ENCODE assay signal across 9 mouse cellular contexts in the genomic region with DNA sequence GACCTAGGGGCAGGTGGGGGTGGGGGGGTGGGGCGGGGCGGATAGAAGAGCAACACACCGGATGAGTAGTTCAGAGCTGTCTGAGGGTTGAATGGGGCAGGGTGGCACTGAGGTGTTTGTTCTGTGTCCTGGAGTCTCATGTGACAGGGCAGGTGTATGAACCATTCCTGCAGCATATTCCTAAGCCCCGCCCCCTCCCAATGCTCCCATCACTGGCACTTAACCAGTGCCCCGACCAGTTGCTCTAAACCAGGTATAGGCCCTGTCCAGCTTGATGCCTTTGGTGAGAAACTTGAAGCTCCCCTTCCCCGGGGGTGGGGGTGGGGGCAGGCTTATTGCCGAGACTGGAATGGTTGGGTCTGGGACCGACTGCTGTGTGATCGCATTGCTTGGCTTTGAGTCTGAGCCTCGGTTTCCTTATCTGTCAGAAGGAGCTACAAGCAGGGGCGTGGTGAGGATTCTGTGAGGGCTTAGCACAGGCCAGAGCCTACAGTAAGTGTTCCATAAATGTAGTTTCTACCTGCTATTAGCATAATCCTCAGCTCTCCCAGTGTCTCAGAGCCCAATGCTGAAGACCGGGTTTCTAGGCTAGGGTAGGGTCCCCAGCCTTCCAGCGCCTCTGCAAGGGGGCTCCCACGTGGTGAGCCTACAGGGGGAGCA. TPM values are rescaled to one million over a fixed set of nuclear protein-coding genes. Genes with fewer than 3 reads are reported as not detected.
DNase-seq lines count a peak whose midpoint lies in the region; ATAC-seq lines count a peak whose summit lies in the region.
"Had no signal": no experiment of that assay in that cellular context is flagged by ENCODE, and none has a peak within 500 bp of the region (broad histone marks: within the 10 kb centered on the region; RNA-seq: fewer than 3 reads in every experiment).

No protein-coding gene starts in this region.

- no peaks in the 10 kb centered on the region for H3K9me3 ChIP-seq in embryonic facial prominence, embryonic 14.5 days (ENCODE audit: control insufficient read depth, low read length)
- no peaks in the 10 kb centered on the region for H3K9me3 ChIP-seq in limb, embryonic 10.5 days (replicated peaks)
- H3K9me3 ChIP-seq in neural tube, embryonic 11.5 days (ENCODE audit: control insufficient read depth, low read length) = no peaks in the 10 kb centered on the region

- H3K27ac ChIP-seq in embryonic facial prominence, embryonic 14.5 days (replicated peaks; ENCODE audit: low read depth, low read length) = no peak overlapping the region
- H3K27ac ChIP-seq in limb, embryonic 10.5 days = peak overlapping the region; percentile 66; the same call in 1 of the 2 replicates
- peak overlapping the region; percentile 85 for H3K27ac ChIP-seq in neural tube, embryonic 11.5 days (ENCODE audit: low read depth, low read length)

- ATAC-seq in embryonic facial prominence, embryonic 14.5 days (ENCODE audit: low read depth) = no peak
- ATAC-seq in neural tube, embryonic 11.5 days (ENCODE audit: insufficient read depth, low FRiP score, low TSS enrichment) = no peak
- ATAC-seq in megakaryocyte, adult 5-6 weeks (ENCODE audit: poor library complexity, severe bottlenecking) = no peak
- ATAC-seq: Patski had no signal

- H3K36me3 ChIP-seq in embryonic facial prominence, embryonic 14.5 days (ENCODE audit: control insufficient read depth, insufficient read depth, low read length) = no peaks in the 10 kb centered on the region
- no peaks in the 10 kb centered on the region for H3K36me3 ChIP-seq in limb, embryonic 10.5 days
- no peaks in the 10 kb centered on the region for H3K36me3 ChIP-seq in neural tube, embryonic 11.5 days (ENCODE audit: control insufficient read depth, insufficient read depth, low read length)

- H3K4me1 ChIP-seq in embryonic facial prominence, embryonic 14.5 days (ENCODE audit: control insufficient read depth, insufficient read depth, low read length) = peaks cover 31% of the 10 kb centered on the region
- H3K4me1 ChIP-seq in limb, embryonic 10.5 days = peaks cover 89% of the 10 kb centered on the region
- H3K4me1 ChIP-seq in neural tube, embryonic 11.5 days (ENCODE audit: control insufficient read depth, insufficient read depth, low read length) = peaks cover 66% of the 10 kb centered on the region

- H3K27me3 ChIP-seq in embryonic facial prominence, embryonic 14.5 days (replicated peaks; ENCODE audit: control insufficient read depth, insufficient read depth, low read length) = peaks cover 30% of the 10 kb centered on the region
- peaks cover 87% of the 10 kb centered on the region for H3K27me3 ChIP-seq in limb, embryonic 10.5 days (ENCODE audit: low read depth, poor library complexity, severe bottlenecking)
- 0 out of 2 replicates have a peak, but pooled peaks cover 2% of the 10 kb centered on the region for H3K27me3 ChIP-seq in neural tube, embryonic 11.5 days (ENCODE audit: control insufficient read depth, insufficient read depth, low read length)
- H3K27me3 ChIP-seq: Patski had no signal

- DNase-seq in kidney, adult 9 months = peak; percentile 20
- no peak for DNase-seq in kidney, adult 11 months
- DNase-seq in embryonic facial prominence, embryonic 14.5 days (ENCODE audit: low spot score) = no peak
- DNase-seq in limb, embryonic 10.5 days (ENCODE audit: low spot score) = no peak
- no peak for DNase-seq in neural tube, embryonic 11.5 days (ENCODE audit: low spot score)
- DNase-seq in urinary bladder, adult 2 months (ENCODE audit: low spot score) = no peak
- no peak for DNase-seq in adrenal gland, postnatal 14 days

- H3K4me3 ChIP-seq in embryonic facial prominence, embryonic 14.5 days (ENCODE audit: low read depth, low read length) = peak overlapping the region; percentile 40
- H3K4me3 ChIP-seq in limb, embryonic 10.5 days = peak overlapping the region; percentile 53
- H3K4me3 ChIP-seq in neural tube, embryonic 11.5 days (ENCODE audit: low read depth, low read length) = peak overlapping the region; percentile 35

- WGBS in embryonic facial prominence, embryonic 14.5 days = 2% methylated on average over 13 of the region's 14 CpGs
- WGBS in limb, embryonic 10.5 days = 5% methylated on average over 14 of the region's 14 CpGs
- WGBS in neural tube, embryonic 11.5 days = 3% methylated on average over 14 of the region's 14 CpGs

- H3K4me2 ChIP-seq in embryonic facial prominence, embryonic 14.5 days (ENCODE audit: low read depth, low read length) = peak overlapping the region; percentile 67
- peak overlapping the region; percentile 42 for H3K4me2 ChIP-seq in neural tube, embryonic 11.5 days (ENCODE audit: low read depth)

- H3K9ac ChIP-seq in embryonic facial prominence, embryonic 14.5 days (ENCODE audit: low read depth, low read length) = peak overlapping the region; percentile 43; the same call in 1 of the 2 replicates
- H3K9ac ChIP-seq in neural tube, embryonic 11.5 days (ENCODE audit: low read length) = peak overlapping the region; percentile 60

RNA-seq across cellular contexts. Expression of gene Fam222a, which starts 3.1 kb away (rescaled TPM):
- polyA plus RNA-seq in embryonic facial prominence, embryonic 14.5 days (2014; fragmentation: Nextera tagmentation; extraction: Ambion mirVana) = 1.4 and 1.6 TPM in 2 replicates
- polyA plus RNA-seq in limb, embryonic 10.5 days (2016; fragmentation: Nextera tagmentation; extraction: Ambion mirVana) = 1.4 and 1.9 TPM in 2 replicates
- 5.0 and 7.5 TPM in 2 replicates for polyA plus RNA-seq in neural tube, embryonic 11.5 days (2014; fragmentation: Nextera tagmentation; extraction: Ambion mirVana)
- 0.16 and 0.22 TPM in 2 replicates for total RNA-seq in megakaryocyte, adult 5-6 weeks (2015)
- 0.11 and 0.69 TPM in 2 replicates for total RNA-seq in megakaryocyte, adult 5-6 weeks (2017)
- polyA plus RNA-seq in urinary bladder, adult 2 months (2012; rRNA removed) = 0.17 and 0.29 TPM in 2 replicates
- total RNA-seq in adrenal gland, postnatal 14 days (2021) = 55.8 and 77.0 TPM in 2 replicates
